Mouse (Mus musculus): ENCODE results near the gene Olfr111. TPM values are rescaled to one million over a fixed set of nuclear protein-coding genes. Genes with fewer than 3 reads are reported as not detected.

Gene Olfr111
- 0.05 TPM in 1 of 2 replicates, not detected in the other for polyA plus RNA-seq (2015; fragmentation: Nextera tagmentation; extraction: Ambion mirVana)

DNA sequence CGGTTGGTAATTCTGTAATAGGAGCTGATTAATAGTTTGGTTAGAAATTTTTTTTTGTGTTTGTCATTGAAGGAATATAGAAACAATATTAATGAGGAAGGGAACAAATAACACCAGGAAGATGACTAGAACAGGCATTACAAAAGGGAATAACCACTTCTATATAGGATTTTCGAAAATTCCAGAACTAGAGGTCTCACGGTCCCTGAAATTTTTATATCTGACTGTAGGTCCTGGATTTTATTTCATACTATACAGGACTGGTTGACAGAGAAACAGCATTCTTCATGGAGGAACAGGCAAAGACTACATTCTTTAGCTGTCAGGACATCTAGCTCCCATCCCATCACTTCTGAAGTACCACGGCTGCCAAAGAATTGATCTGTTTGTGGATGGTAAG, at the start of gene Olfr111:
TSS of gene Olfr111 (plus strand) at position 301 of the 400 bp plus-strand sequence.

DNA sequence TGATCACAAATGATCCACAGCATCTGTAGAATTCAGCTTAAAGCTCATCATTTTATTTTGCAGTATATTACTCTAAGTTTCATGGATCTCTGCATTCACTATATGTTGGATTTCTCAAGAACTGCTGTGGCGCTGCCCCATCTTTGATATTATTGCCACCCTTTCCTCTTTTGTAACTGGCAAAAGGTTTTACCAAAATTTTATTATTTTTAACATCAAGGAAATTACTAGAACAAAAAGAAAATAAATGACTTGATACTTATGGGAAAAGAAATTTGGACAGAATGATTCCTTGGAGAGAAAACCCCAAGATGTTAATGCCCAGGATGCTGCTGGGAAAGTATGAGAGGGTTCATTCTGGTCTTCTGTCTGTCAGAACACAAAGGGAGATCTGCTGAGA, 49.2 kb upstream of the Olfr111 start, which contains the start of gene Olfr109:
TSS of gene Olfr109 (plus strand) at position 301 of the 400 bp plus-strand sequence.

DNA sequence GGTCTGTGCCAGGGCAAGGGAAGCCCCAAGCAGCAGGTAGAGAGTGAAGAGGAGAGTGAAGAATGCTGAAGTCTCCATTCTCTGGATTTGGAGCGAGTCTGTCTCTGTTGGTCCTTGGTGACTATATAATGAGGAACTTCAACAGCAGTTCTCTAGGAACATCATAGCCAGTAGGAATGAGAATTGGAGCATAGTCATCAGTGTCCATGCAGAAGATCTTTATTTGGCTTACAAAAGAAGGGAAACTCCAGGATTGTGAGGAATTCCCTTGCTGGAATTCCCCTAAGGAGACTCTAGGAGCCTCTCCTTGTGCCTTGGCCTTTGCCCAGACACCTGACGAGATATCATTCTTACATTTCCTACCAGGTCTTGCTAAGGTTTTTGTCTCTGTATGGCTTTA, 24.4 kb upstream of the Olfr111 start, which contains the start of gene H2-M2:
TSS of gene H2-M2 (minus strand) at position 101 of the 400 bp plus-strand sequence.

DNA sequence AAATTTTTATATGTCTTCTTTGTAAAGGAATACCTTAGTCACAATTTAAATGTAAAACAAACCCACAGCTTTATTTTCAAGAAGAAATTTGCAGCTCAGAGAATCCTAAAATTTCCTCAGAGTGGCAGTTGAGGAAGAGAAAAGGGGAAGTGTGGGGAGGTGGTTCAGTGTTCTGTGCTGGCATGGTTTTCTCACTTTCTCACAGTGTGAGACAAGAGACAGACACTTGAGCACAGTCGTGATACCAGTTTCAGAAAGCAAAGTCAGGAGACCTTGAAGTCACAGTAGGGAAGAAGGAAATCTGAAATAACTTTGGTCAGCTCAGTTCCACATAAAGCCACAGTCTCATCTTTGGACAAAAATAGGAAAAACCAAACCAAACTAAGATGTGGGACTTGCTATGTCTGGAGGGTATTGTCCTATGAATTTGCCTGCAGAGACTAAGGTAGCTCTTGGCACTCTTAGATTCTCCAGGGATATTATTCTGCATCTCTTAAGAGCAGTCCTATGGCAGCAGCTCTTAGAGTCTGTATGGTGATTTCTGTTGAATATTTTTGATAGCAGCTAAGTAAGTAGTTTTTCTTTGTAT, 15.8 kb upstream of the Olfr111 start, which contains the start of gene Olfr110:
TSS of gene Olfr110 (plus strand) at position 539 of the 589 bp plus-strand sequence.

DNA sequence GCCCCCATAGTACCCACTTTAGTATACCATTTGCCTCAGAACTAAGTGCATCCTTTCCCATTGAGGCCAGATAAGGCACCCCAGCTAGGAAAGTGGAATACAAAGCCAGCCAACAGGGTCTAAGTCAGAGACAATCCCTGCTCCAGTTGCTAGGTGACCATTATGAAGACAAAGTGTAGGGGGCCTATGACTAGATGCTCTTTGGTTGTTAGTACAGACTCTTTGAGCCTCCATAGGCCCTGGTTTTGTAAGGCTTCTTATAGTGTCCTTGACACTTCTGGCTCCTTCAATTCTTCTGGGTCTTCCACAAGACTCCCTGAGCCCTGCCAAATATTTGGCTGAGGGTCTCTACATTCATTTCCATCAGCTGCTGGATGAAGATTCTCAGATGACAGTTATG, 61.5 kb downstream of the Olfr111 start, which contains the start of gene Olfr112:
TSS of gene Olfr112 (minus strand) at position 101 of the 400 bp plus-strand sequence.

DNA sequence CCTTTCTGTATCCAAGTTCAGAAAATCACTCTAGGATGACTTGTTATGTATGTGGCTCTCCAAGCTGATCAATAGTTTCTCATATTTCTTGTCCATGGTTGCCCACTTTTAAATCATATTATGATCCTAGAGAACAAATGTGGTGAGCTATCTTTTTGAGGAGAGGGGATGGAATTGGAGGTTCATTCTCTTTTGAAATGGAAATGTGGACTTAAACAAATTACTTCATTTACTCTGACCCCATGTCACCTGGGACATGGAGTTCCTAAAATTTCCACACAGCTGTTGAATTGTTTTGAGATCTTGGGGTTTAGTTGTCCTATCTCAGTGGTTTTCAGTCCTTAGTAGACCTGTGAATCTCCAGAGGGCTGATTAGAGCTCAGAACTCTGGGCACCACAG, 69.7 kb downstream of the Olfr111 start, which contains the start of gene Olfr113:
TSS of gene Olfr113 (minus strand) at position 101 of the 400 bp plus-strand sequence.

Other genes starting within 250 kb of the Olfr111 start
- not detected in 2 replicates for gene Olfr98, start 244.3 kb upstream of the Olfr111 start, polyA plus RNA-seq (2015; fragmentation: Nextera tagmentation; extraction: Ambion mirVana)
- 5.1 and 6.1 TPM in 2 replicates for gene H2-M3, start 237.8 kb upstream of the Olfr111 start, polyA plus RNA-seq (2015; fragmentation: Nextera tagmentation; extraction: Ambion mirVana)
- not detected in 2 replicates for gene Olfr99, start 224.6 kb upstream of the Olfr111 start, polyA plus RNA-seq (2015; fragmentation: Nextera tagmentation; extraction: Ambion mirVana)
- not detected in 2 replicates for gene Olfr101, start 203.7 kb upstream of the Olfr111 start, polyA plus RNA-seq (2015; fragmentation: Nextera tagmentation; extraction: Ambion mirVana)
- gene Olfr102, start 191.0 kb upstream of the Olfr111 start, polyA plus RNA-seq (2015; fragmentation: Nextera tagmentation; extraction: Ambion mirVana) = not detected in 2 replicates
- gene Olfr103, start 168.3 kb upstream of the Olfr111 start, polyA plus RNA-seq (2015; fragmentation: Nextera tagmentation; extraction: Ambion mirVana) = not detected in 2 replicates
- gene Olfr104-ps, start 148.4 kb upstream of the Olfr111 start, polyA plus RNA-seq (2015; fragmentation: Nextera tagmentation; extraction: Ambion mirVana) = not detected in 2 replicates
- gene Olfr105-ps, start 129.0 kb upstream of the Olfr111 start, polyA plus RNA-seq (2015; fragmentation: Nextera tagmentation; extraction: Ambion mirVana) = not detected in 2 replicates
- gene Olfr106-ps, start 117.6 kb upstream of the Olfr111 start, polyA plus RNA-seq (2015; fragmentation: Nextera tagmentation; extraction: Ambion mirVana) = not detected in 2 replicates
- not detected in 2 replicates for gene Olfr107, start 108.8 kb upstream of the Olfr111 start, polyA plus RNA-seq (2015; fragmentation: Nextera tagmentation; extraction: Ambion mirVana)
- not detected in 2 replicates for gene Olfr108, start 62.5 kb upstream of the Olfr111 start, polyA plus RNA-seq (2015; fragmentation: Nextera tagmentation; extraction: Ambion mirVana)
- gene Olfr109, start 49.1 kb upstream of the Olfr111 start, polyA plus RNA-seq (2015; fragmentation: Nextera tagmentation; extraction: Ambion mirVana) = not detected in 2 replicates
- 0.16 TPM in 1 of 2 replicates, not detected in the other for gene H2-M2, start 24.5 kb upstream of the Olfr111 start, polyA plus RNA-seq (2015; fragmentation: Nextera tagmentation; extraction: Ambion mirVana)
- gene Olfr110, start 15.6 kb upstream of the Olfr111 start, polyA plus RNA-seq (2015; fragmentation: Nextera tagmentation; extraction: Ambion mirVana) = not detected in 2 replicates
- not detected in 2 replicates for gene Olfr112, start 61.4 kb downstream of the Olfr111 start, polyA plus RNA-seq (2015; fragmentation: Nextera tagmentation; extraction: Ambion mirVana)
- gene Olfr113, start 69.6 kb downstream of the Olfr111 start, polyA plus RNA-seq (2015; fragmentation: Nextera tagmentation; extraction: Ambion mirVana) = not detected in 2 replicates
- gene Olfr114, start 84.7 kb downstream of the Olfr111 start, polyA plus RNA-seq (2015; fragmentation: Nextera tagmentation; extraction: Ambion mirVana) = not detected in 2 replicates
- not detected in 2 replicates for gene Olfr115, start 119.1 kb downstream of the Olfr111 start, polyA plus RNA-seq (2015; fragmentation: Nextera tagmentation; extraction: Ambion mirVana)
- not detected in 2 replicates for gene Olfr116, start 119.2 kb downstream of the Olfr111 start, polyA plus RNA-seq (2015; fragmentation: Nextera tagmentation; extraction: Ambion mirVana)
- not detected in 2 replicates for gene Olfr117, start 155.8 kb downstream of the Olfr111 start, polyA plus RNA-seq (2015; fragmentation: Nextera tagmentation; extraction: Ambion mirVana)
- gene Olfr118, start 159.0 kb downstream of the Olfr111 start, polyA plus RNA-seq (2015; fragmentation: Nextera tagmentation; extraction: Ambion mirVana) = not detected in 2 replicates
- not detected in 2 replicates for gene Olfr119, start 188.5 kb downstream of the Olfr111 start, polyA plus RNA-seq (2015; fragmentation: Nextera tagmentation; extraction: Ambion mirVana)
- gene Olfr120, start 213.8 kb downstream of the Olfr111 start, polyA plus RNA-seq (2015; fragmentation: Nextera tagmentation; extraction: Ambion mirVana) = not detected in 2 replicates
- gene Olfr121, start 240.8 kb downstream of the Olfr111 start, polyA plus RNA-seq (2015; fragmentation: Nextera tagmentation; extraction: Ambion mirVana) = not detected in 2 replicates

All from spleen, postnatal 0 days (tissue).